Mouse (Mus musculus) adrenal gland, postnatal 10 days (tissue): Measurements from ENCODE around the gene Anapc5. TPM values are rescaled to one million over a fixed set of nuclear protein-coding genes. Genes with fewer than 3 reads are reported as not detected.

Experiments used
- DNase-seq: peaks from one replicate; pipeline ENCODE4 v3.0.0; 2021; ENCODE audit warnings: mixed read lengths
- long read RNA-seq, 2 experiments: library from polyadenylated mRNA; stranded (forward); transcript quantifications; one replicate each; pipeline ENCODE4 v2.0.0; 2021
- total RNA-seq, 2 experiments: library from RNA; stranded (reverse); gene quantifications; 2 replicates each; pipeline ENCODE4 v1.2.3; 2021

The Anapc5 gene
- total RNA-seq, result 100 to 1,000 TPM; 178 to 239 TPM
- long read RNA-seq, experiment 1, transcript Anapc5-218 (17 exons, 2,404 nt), result major isoform, 125 of 308 reads
- long read RNA-seq, experiment 1, transcript Anapc5-201 (17 exons, 2,760 nt), result minor isoform, 118 of 308 reads
- long read RNA-seq, experiment 1, transcript Anapc5-205 (17 exons, 2,413 nt), result minor isoform, 5 of 308 reads
- long read RNA-seq, experiment 1, partial matches to known transcripts, result 23 of 308 reads
- long read RNA-seq, experiment 1, other reads (novel, unspliced or antisense), result 36 of 308 reads
- long read RNA-seq, experiment 2, transcript Anapc5-218 (17 exons, 2,404 nt), result minor isoform, 63 of 161 reads
- long read RNA-seq, experiment 2, transcript Anapc5-201 (17 exons, 2,760 nt), result major isoform, 65 of 161 reads
- long read RNA-seq, experiment 2, partial matches to known transcripts, result 12 of 161 reads
- long read RNA-seq, experiment 2, other reads (novel, unspliced or antisense), result 15 of 161 reads

- peak; percentile 95 for DNase-seq
Observed at GRCm38 (mm10) chr5:122820777-122821523, at the start of gene Anapc5. Anapc5 (minus strand) TSS chr5:122821339.

- DNase-seq, result no peak
Observed at GRCm38 (mm10) chr5:122863053-122863452, 41.9 kb upstream of the Anapc5 start.

- DNase-seq, result no peak
Observed at GRCm38 (mm10) chr5:122855858-122856257, 34.7 kb upstream of the Anapc5 start.

GRCm38 (mm10) chr5:122852611-122853010 lies 31.5 kb upstream of the Anapc5 start:
- DNase-seq, result no peak

- DNase-seq, result no peak
Observed at GRCm38 (mm10) chr5:122850319-122851002, 29.3 kb upstream of the Anapc5 start.

GRCm38 (mm10) chr5:122849521-122850318 lies 28.6 kb upstream of the Anapc5 start, which contains the start of gene Rnf34:
Rnf34 (plus strand) TSS chr5:122850048.
- DNase-seq, result peak; percentile 98

GRCm38 (mm10) chr5:122843799-122844198 lies 22.7 kb upstream of the Anapc5 start:
- DNase-seq, result no peak

- DNase-seq, result no peak
Observed at GRCm38 (mm10) chr5:122841126-122841525, 20.0 kb upstream of the Anapc5 start.

- DNase-seq, result no peak
Observed at GRCm38 (mm10) chr5:122832996-122833395, 11.9 kb upstream of the Anapc5 start.

GRCm38 (mm10) chr5:122832536-122832935 lies 11.4 kb upstream of the Anapc5 start:
- no peak for DNase-seq

GRCm38 (mm10) chr5:122825099-122825498 lies 4.0 kb upstream of the Anapc5 start:
- no peak for DNase-seq

- DNase-seq, result no peak
Observed at GRCm38 (mm10) chr5:122824450-122824849, 3.3 kb upstream of the Anapc5 start.

- no peak for DNase-seq
Observed at GRCm38 (mm10) chr5:122823976-122824375, 2.8 kb upstream of the Anapc5 start.

GRCm38 (mm10) chr5:122822441-122822840 lies 1.3 kb upstream of the Anapc5 start:
- no peak for DNase-seq

- no peak for DNase-seq
Observed at GRCm38 (mm10) chr5:122821524-122821885, 366 bp upstream of the Anapc5 start.

- DNase-seq, result no peak
Observed at GRCm38 (mm10) chr5:122812699-122813098, 8.4 kb downstream of the Anapc5 start.

- DNase-seq, result peak; percentile 80
Observed at GRCm38 (mm10) chr5:122811364-122812079, 9.6 kb downstream of the Anapc5 start.

- no peak for DNase-seq
Observed at GRCm38 (mm10) chr5:122805503-122805902, 15.6 kb downstream of the Anapc5 start.

- DNase-seq, result no peak
Observed at GRCm38 (mm10) chr5:122802706-122803105, 18.4 kb downstream of the Anapc5 start.

- no peak for DNase-seq
Observed at GRCm38 (mm10) chr5:122801684-122802083, 19.5 kb downstream of the Anapc5 start.
